Mouse (Mus musculus) lung, embryonic 14.5 days (tissue): ENCODE results near the gene Wipi1. TPM values are rescaled to one million over a fixed set of nuclear protein-coding genes. Genes with fewer than 3 reads are reported as not detected.

Source experiments
- ATAC-seq: fragments of 200-750 bp; cut with Nextera tagmentation; 2 replicates; pipeline ENCODE4 v1.8.0; 2017; ENCODE audit warnings: mild to moderate bottlenecking, moderate TSS enrichment, moderate library complexity; ENCODE audit not compliant: insufficient read depth
- DNase-seq: peaks from one replicate; pipeline ENCODE4 v3.0.0-alpha.2; 2015
- H3K27ac ChIP-seq: fragments of 300-500 bp; sonication (generic); 2 replicates; pipeline ENCODE4 v1.5.1; 2014; ENCODE audit warnings: low read depth, mild to moderate bottlenecking, moderate library complexity
- H3K27me3 ChIP-seq: fragments of 300-500 bp; sonication (generic); 2 replicates; pipeline ENCODE4 v1.6.1; 2014; ENCODE audit warnings: low read length, control low read depth; ENCODE audit not compliant: insufficient read depth
- H3K36me3 ChIP-seq: fragments of 300-500 bp; sonication (generic); 2 replicates; pipeline ENCODE4 v1.6.1; 2014; ENCODE audit warnings: control low read depth; ENCODE audit not compliant: insufficient read depth
- H3K4me1 ChIP-seq: fragments of 300-500 bp; sonication (generic); 2 replicates; pipeline ENCODE4 v1.6.1; 2014; ENCODE audit warnings: antibody characterized with exemption, control low read depth; ENCODE audit not compliant: insufficient read depth
- H3K4me2 ChIP-seq: fragments of 300-500 bp; sonication (generic); 2 replicates; pipeline ENCODE4 v1.6.1; 2014; ENCODE audit warnings: mild to moderate bottlenecking
- H3K4me3 ChIP-seq: fragments of 300-500 bp; sonication (generic); 2 replicates; pipeline ENCODE4 v1.5.1; 2014; ENCODE audit warnings: low read depth, low read length
- H3K9ac ChIP-seq: fragments of 300-500 bp; sonication (generic); 2 replicates; pipeline ENCODE4 v1.6.1; 2014
- H3K9me3 ChIP-seq: fragments of 300-500 bp; sonication (generic); 2 replicates; pipeline ENCODE4 v1.6.1; 2016; ENCODE audit warnings: low read depth, low read length, control low read depth
- CTCF ChIP-seq: IDR thresholded peaks from 2 replicates; pipeline ENCODE4 v1.5.1; 2016; ENCODE audit warnings: antibody characterized with exemption, low read depth
- WGBS: fragments of 180-500 bp; shearing (Covaris S2); extraction: QIAGEN DNeasy Blood & Tissue Kit; methylation state at CpG from one replicate; pipeline ENCODE4 v1.1.7; 2014; 5-methylcytosine and 5-hydroxymethylcytosine counted together
- polyA plus RNA-seq: library from polyadenylated mRNA; unstranded; fragments of >200 nt; fragmentation: Nextera tagmentation; extraction: Ambion mirVana; gene quantifications from 2 replicates; pipeline ENCODE4 v1.2.1, GENCODE M21; 2014

Gene Wipi1
- polyA plus RNA-seq, 1 experiment from 2014 or later = 24.9 TPM

DNA sequence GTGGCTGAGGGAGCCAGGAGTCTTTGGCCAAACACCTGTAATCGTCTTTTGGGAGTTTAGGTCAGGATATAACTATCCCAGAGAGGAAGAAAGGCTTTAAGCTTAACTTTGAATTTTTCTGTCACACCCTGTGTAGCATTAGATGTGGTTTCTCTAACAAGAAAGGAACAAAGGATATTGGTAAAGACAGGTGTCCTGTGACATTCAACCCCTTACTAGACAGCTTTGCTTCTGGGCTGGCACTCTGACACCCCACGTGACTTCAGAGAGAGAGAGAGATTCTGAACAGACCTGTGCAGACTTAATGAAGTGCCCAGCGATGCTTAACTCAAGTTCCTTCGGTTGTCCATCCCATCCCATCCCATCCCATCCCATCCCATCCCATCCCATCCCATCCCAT lies 20.3 kb downstream of the Wipi1 start:
- H3K4me1 ChIP-seq = peaks cover 14% of the 10 kb centered on the region; the same call in 1 of the 2 replicates
- no peak overlapping the region for H3K4me3 ChIP-seq
- H3K9me3 ChIP-seq = no peaks in the 10 kb centered on the region
- ATAC-seq = no peak
- WGBS = 69% methylated on average over 4 of the region's 4 CpGs
- no peak overlapping the region for H3K9ac ChIP-seq
- DNase-seq = no peak
- peaks cover 15% of the 10 kb centered on the region; the same call in 1 of the 2 replicates for H3K36me3 ChIP-seq
- TF ChIP-seq CTCF = no peak
- H3K27me3 ChIP-seq = no peaks in the 10 kb centered on the region
- H3K27ac ChIP-seq = no peak overlapping the region
- H3K4me2 ChIP-seq = no peak overlapping the region

DNA sequence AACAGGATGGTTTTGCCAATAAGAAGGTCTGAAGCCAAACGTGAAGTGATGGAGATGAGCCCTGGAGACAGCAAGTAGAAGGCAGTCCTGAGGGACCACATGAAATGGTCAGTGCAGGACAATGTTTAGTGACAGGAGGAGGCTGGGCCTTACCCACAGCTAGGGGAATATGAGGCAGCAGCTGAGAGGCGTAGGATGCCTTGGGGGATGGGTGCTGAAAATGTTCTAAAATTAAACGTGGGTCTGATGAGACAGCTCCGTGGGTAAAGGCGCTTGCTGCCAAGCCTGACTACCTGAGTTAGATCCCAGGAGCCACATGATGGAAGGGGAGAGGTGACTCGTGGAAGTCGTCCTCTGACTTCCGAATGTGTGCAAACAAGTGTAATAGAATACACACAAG lies 21.8 kb downstream of the Wipi1 start:
- Histone ChIP-seq H3K4me2 (no peak overlapping the region), H3K27me3 (no peaks in the 10 kb centered on the region), H3K9me3 (no peaks in the 10 kb centered on the region), H3K4me1 (peaks cover 14% of the 10 kb centered on the region; the same call in 1 of the 2 replicates), H3K36me3 (peaks cover 4% of the 10 kb centered on the region; the same call in 1 of the 2 replicates), H3K9ac (no peak overlapping the region), H3K27ac (no peak overlapping the region), H3K4me3 (no peak overlapping the region)
- ATAC-seq = no peak
- no peak for DNase-seq
- no peak for TF ChIP-seq CTCF
- WGBS = 72% methylated on average over 8 of the region's 8 CpGs

DNA sequence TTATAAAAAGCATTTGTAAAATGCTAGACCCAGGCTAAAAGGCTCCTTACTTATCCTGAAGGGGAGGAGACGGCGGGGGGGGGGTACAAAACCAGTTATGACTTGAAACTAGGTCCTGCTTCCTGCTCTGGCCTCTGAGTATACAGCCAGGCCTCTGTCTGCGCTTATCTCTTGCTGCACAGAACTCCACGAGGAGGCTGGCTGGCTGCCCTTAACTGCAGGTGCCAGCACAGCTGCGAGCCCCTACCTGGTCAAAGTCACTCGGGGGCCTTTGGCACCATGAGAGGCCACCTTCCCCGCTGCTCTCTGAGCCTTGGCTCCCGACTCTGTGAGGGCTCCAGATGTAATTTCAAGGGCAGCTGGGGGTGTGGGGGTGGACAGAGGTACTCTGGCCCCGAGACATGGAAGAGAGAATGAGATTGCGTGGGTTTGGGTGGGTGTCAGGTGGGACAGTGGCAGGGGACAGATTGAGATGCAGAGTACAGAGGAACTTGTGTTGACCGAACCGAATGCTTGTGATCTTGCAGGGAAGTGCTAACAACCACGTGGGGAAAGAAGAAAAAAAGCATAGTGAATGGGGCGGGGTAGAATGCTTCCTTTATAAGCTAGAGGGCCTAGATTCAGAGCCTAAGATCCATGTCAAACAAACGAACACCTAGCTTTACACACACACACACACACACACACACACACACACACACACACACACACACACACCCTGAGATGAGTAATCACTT lies 24.0 kb downstream of the Wipi1 start:
- Histone ChIP-seq H3K36me3 (0 out of 2 replicates have a peak, but pooled peaks cover 3% of the 10 kb centered on the region), H3K4me2 (peak overlapping the region; percentile 16; the same call in 1 of the 2 replicates), H3K27me3 (no peaks in the 10 kb centered on the region), H3K4me3 (no peak overlapping the region), H3K9me3 (no peaks in the 10 kb centered on the region), H3K4me1 (peaks cover 5% of the 10 kb centered on the region; the same call in 1 of the 2 replicates), H3K27ac (peak overlapping the region; percentile 48), H3K9ac (0 out of 2 replicates have a peak overlapping the region, but pooled peaks have one; percentile 16)
- ATAC-seq (peak; percentile 64; the same call in 1 of the 2 replicates), DNase-seq (peak; percentile 62)
- no peak for TF ChIP-seq CTCF
- WGBS = 45% methylated on average over 15 of the region's 15 CpGs

DNA sequence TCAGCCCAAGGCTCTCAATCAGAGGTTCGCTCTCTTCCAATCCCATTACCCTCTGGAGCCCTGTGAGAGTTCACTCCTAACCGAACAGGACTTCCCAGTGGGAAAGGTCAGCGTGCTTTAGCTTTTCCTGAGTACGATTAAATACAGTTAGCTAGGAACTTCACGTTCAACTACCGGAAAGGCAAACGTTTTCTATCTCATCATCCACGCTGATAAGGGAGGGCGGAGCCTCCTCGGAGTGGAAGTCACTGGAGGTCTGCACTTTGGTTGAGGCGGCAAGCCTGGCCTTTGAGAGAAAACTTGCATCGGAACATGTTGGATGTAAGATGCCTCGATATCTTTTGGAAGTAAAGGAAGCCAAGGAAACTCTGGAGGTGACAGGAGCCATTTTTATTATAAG lies 24.7 kb downstream of the Wipi1 start:
- H3K9ac ChIP-seq = 0 out of 2 replicates have a peak overlapping the region, but pooled peaks have one; percentile 18
- ATAC-seq (no peak), DNase-seq (peak; percentile 39)
- H3K4me2 ChIP-seq = peak overlapping the region; percentile 16; the same call in 1 of the 2 replicates
- H3K4me1 ChIP-seq = peaks cover 5% of the 10 kb centered on the region; the same call in 1 of the 2 replicates
- H3K36me3 ChIP-seq = peaks cover 7% of the 10 kb centered on the region; the same call in 1 of the 2 replicates
- no peak for TF ChIP-seq CTCF
- no peak overlapping the region for H3K4me3 ChIP-seq
- 24% methylated on average over 13 of the region's 13 CpGs for WGBS
- no peaks in the 10 kb centered on the region for H3K27me3 ChIP-seq
- peak overlapping the region; percentile 48 for H3K27ac ChIP-seq
- H3K9me3 ChIP-seq = no peaks in the 10 kb centered on the region

DNA sequence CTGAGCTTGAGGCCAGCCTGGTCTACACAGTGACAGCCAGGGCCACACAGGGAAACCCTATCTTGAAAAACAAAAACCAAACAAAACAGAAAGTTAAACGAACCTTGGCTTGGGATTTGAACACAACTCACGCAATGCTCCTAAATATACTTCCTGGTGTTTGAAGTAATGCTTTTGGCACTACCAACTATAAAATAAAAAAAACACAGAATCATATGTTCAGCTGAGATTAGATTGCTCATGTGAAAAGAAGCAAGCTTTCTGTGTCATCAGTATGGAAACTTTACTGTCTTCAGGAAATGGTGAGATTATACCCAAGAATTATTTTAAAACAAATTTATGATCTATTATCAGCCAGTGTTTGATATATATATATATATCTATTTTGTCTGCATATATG lies 25.3 kb downstream of the Wipi1 start:
- no peak overlapping the region for H3K4me2 ChIP-seq
- no peak overlapping the region for H3K27ac ChIP-seq
- H3K36me3 ChIP-seq = peaks cover 10% of the 10 kb centered on the region; the same call in 1 of the 2 replicates
- 58% methylated on average over 2 of the region's 2 CpGs for WGBS
- H3K4me3 ChIP-seq = no peak overlapping the region
- no peaks in the 10 kb centered on the region for H3K9me3 ChIP-seq
- ATAC-seq (no peak), DNase-seq (no peak)
- H3K27me3 ChIP-seq = no peaks in the 10 kb centered on the region
- no peak for TF ChIP-seq CTCF
- peaks cover 5% of the 10 kb centered on the region; the same call in 1 of the 2 replicates for H3K4me1 ChIP-seq
- no peak overlapping the region for H3K9ac ChIP-seq

DNA sequence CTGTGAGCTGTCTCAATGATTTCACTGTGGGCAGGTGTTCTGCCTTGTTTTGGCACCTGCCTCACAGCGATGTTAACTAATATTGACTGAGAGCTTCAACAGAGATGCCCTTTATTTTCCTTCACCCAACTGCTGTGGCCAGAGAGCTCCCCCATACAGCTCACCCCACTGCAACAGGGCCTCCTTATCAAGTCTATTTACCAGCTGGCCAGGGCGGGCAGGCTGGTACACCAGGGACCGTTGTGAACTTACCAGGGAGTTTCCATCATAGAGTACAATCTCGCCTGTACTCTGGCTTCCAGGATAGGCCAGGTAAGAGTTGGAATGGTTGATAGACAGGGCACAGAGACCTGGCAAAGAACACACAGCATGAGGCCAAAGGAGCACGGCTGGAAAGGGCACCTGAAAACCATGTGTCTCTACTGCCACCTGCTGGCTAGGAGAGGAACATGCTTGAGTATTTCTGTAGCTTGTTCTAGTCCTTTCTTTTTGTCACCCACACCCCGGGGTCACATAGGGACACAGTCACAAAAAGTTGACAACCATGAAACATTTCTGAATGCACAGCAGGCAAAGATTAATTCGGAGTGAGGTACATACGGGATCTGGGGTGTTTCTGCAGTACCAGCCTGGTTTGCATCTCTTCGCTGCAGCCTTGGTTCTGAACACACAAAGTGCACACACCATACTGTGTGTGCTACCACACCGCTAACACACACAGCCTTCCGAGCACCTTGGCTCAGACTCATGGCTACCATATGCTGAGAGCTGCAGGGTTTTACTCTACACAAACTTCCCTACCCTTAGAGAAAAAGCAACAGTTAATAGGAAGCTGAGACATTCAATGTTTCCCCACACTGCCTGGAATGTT lies 26.7 kb downstream of the Wipi1 start:
- no peak overlapping the region for H3K4me2 ChIP-seq
- H3K27me3 ChIP-seq = no peaks in the 10 kb centered on the region
- ATAC-seq (peak; percentile 58; the same call in 1 of the 2 replicates), DNase-seq (peak; percentile 91)
- TF ChIP-seq CTCF = peak; percentile 99
- no peaks in the 10 kb centered on the region for H3K9me3 ChIP-seq
- no peak overlapping the region for H3K27ac ChIP-seq
- no peak overlapping the region for H3K9ac ChIP-seq
- peaks cover 5% of the 10 kb centered on the region; the same call in 1 of the 2 replicates for H3K4me1 ChIP-seq
- H3K36me3 ChIP-seq = peaks cover 18% of the 10 kb centered on the region; the same call in 1 of the 2 replicates
- H3K4me3 ChIP-seq = no peak overlapping the region
- WGBS = 45% methylated on average over 11 of the region's 11 CpGs

DNA sequence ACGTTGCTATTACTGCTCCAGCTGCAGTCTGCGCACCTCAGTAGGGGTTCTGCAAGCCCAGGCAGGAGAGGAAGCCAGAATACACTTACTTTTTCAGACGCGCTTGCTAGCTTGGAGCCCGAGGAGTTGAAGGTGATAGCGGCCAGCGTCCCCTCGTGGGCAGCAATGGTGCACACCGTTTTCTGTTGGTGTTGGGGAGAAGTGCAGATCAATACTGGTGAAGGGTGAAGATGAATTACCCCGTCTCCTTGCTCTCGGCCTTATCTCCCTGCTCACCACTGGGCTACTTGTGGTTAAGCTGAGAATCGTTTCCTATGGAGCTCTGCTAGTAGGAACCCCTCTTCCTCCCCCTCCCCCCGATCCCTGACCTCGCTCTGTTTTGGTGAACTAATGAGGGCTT lies 27.8 kb downstream of the Wipi1 start:
- WGBS = 69% methylated on average over 14 of the region's 14 CpGs
- peaks cover 29% of the 10 kb centered on the region; the same call in 1 of the 2 replicates for H3K36me3 ChIP-seq
- no peak overlapping the region for H3K4me2 ChIP-seq

More for the DNA sequence above, 27.8 kb downstream of the Wipi1 start:
- ATAC-seq (no peak), DNase-seq (no peak)
- H3K4me1 ChIP-seq = peaks cover 5% of the 10 kb centered on the region; the same call in 1 of the 2 replicates
- TF ChIP-seq CTCF = no peak
- H3K9ac ChIP-seq = no peak overlapping the region
- no peaks in the 10 kb centered on the region for H3K9me3 ChIP-seq
- no peaks in the 10 kb centered on the region for H3K27me3 ChIP-seq
- no peak overlapping the region for H3K27ac ChIP-seq
- no peak overlapping the region for H3K4me3 ChIP-seq
